Mouse (Mus musculus) forebrain, embryonic 10.5 days (tissue): ENCODE measurements at regions not wholly inside any gene's neighbourhood (a gene's known extent, or its start where the extent isn't known, plus 50 kb on each side); places are given as distances from the start of the nearest gene placed in this dataset.

ENCODE experiments used
- DNase-seq: peaks from one replicate; pipeline ENCODE4 v3.0.0-alpha.2; 2017; ENCODE audit warnings: low spot score; ENCODE audit errors: extremely low spot score
- H3K27ac ChIP-seq: fragments of 300-500 bp; sonication (generic); 2 replicates; pipeline ENCODE4 v1.5.1; 2016; ENCODE audit warnings: mild to moderate bottlenecking
- H3K27me3 ChIP-seq: fragments of 300-500 bp; sonication (generic); 2 replicates; pipeline ENCODE4 v1.6.1; 2016; ENCODE audit warnings: mild to moderate bottlenecking; ENCODE audit not compliant: poor library complexity, severe bottlenecking
- H3K36me3 ChIP-seq: fragments of 300-500 bp; sonication (generic); replicated peaks from 2 replicates; pipeline ENCODE4 v1.6.1; 2016; ENCODE audit warnings: mild to moderate bottlenecking, moderate library complexity
- H3K4me1 ChIP-seq: fragments of 300-500 bp; sonication (generic); 2 replicates; pipeline ENCODE4 v1.6.1; 2016
- H3K4me3 ChIP-seq: fragments of 300-500 bp; sonication (generic); 2 replicates; pipeline ENCODE4 v1.5.1; 2016; ENCODE audit warnings: mild to moderate bottlenecking, moderate library complexity
- H3K9me3 ChIP-seq: fragments of 300-500 bp; sonication (generic); 2 replicates; pipeline ENCODE4 v1.6.1; 2016; ENCODE audit warnings: mild to moderate bottlenecking, moderate library complexity
- WGBS: fragments of 180-500 bp; shearing (Covaris S2); methylation state at CpG from one replicate; pipeline ENCODE4 v1.1.7; 2016; 5-methylcytosine and 5-hydroxymethylcytosine counted together

DNA sequence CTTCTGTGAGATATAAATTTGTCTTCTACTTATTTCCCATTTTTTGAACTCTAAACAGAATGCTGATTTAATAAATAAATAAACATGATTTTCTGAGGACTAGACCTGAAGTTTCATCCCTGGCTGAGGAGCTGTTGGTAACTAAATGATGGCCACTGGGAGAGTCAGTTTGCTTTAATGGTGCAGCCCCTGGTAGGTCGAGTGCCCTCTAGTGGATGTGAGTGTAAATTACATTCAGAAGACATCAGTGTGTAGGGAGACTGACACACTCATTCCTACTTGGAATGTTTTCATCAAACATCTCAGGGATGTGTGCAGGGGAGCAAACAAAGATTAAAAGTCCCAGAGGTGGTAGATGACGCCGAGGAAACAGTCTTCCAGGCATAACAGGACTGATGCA is 281.2 kb upstream of the Rasgrp1 start:
- 45% methylated on average over 3 of the region's 3 CpGs for WGBS

GRCm38 (mm10) chr2:117634906-117635305 is 292.1 kb upstream of the Rasgrp1 start:
- Histone ChIP-seq H3K9me3 (no peaks in the 10 kb centered on the region), H3K27me3 (no peaks in the 10 kb centered on the region), H3K4me1 (no peaks in the 10 kb centered on the region), H3K27ac (no peak overlapping the region), H3K36me3 (no peaks in the 10 kb centered on the region), H3K4me3 (no peak overlapping the region)
- WGBS, result 91% methylated on average over 4 of the region's 4 CpGs
- DNase-seq, result no peak

More for the DNA sequence above, 281.2 kb upstream of the Rasgrp1 start:
- H3K27me3 ChIP-seq, result no peaks in the 10 kb centered on the region
- no peak overlapping the region for H3K27ac ChIP-seq
- H3K9me3 ChIP-seq, result no peaks in the 10 kb centered on the region
- DNase-seq, result no peak
- H3K4me1 ChIP-seq, result no peaks in the 10 kb centered on the region
- no peaks in the 10 kb centered on the region for H3K36me3 ChIP-seq
- no peak overlapping the region for H3K4me3 ChIP-seq

DNA sequence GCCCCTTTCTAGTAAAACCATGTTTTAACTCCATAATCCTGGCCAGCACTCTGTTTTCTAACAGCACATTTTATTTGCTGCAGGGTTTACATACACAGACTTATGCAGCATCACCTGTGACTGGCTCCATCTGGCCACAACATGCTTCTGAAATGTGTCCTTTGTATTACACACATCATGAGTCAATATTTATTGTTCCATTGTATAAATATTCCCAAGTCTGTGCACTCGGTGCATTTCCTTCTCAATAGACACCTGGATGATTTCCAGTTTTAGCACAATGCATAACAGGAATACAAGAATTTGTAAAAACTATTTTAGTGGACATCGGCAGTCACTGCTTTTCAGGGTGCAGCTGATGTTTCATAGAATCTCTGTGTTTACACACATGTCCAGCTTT is 294.6 kb upstream of the Rasgrp1 start:
- WGBS, result 91% methylated on average over 2 of the region's 2 CpGs
- Histone ChIP-seq H3K9me3 (no peaks in the 10 kb centered on the region), H3K27me3 (no peaks in the 10 kb centered on the region), H3K36me3 (no peaks in the 10 kb centered on the region), H3K4me1 (no peaks in the 10 kb centered on the region), H3K4me3 (no peak overlapping the region), H3K27ac (no peak overlapping the region)
- DNase-seq, result no peak

GRCm38 (mm10) chr2:117652101-117652500 is 309.3 kb upstream of the Rasgrp1 start:
- DNase-seq, result no peak
- H3K4me3 ChIP-seq, result no peak overlapping the region
- peaks cover 11% of the 10 kb centered on the region for H3K4me1 ChIP-seq
- H3K27me3 ChIP-seq, result no peaks in the 10 kb centered on the region
- no peaks in the 10 kb centered on the region for H3K9me3 ChIP-seq
- no peaks in the 10 kb centered on the region for H3K36me3 ChIP-seq
- H3K27ac ChIP-seq, result no peak overlapping the region

- Histone ChIP-seq H3K27ac (no peak overlapping the region), H3K9me3 (no peaks in the 10 kb centered on the region), H3K4me1 (peaks cover 11% of the 10 kb centered on the region), H3K27me3 (no peaks in the 10 kb centered on the region), H3K4me3 (no peak overlapping the region), H3K36me3 (no peaks in the 10 kb centered on the region)
- DNase-seq, result no peak
- WGBS, result 48% methylated on average over 2 of the region's 2 CpGs
Observed at GRCm38 (mm10) chr2:117652647-117653046, 309.8 kb upstream of the Rasgrp1 start.

- WGBS, result 91% methylated on average over 2 of the region's 2 CpGs
- Histone ChIP-seq H3K4me3 (no peak overlapping the region), H3K4me1 (peaks cover 11% of the 10 kb centered on the region), H3K36me3 (no peaks in the 10 kb centered on the region), H3K9me3 (no peaks in the 10 kb centered on the region), H3K27me3 (no peaks in the 10 kb centered on the region), H3K27ac (no peak overlapping the region)
- no peak for DNase-seq
Observed at GRCm38 (mm10) chr2:117656546-117657175, 313.9 kb upstream of the Rasgrp1 start.

- no peak for DNase-seq
- Histone ChIP-seq H3K9me3 (no peaks in the 10 kb centered on the region), H3K27me3 (no peaks in the 10 kb centered on the region), H3K4me3 (no peak overlapping the region), H3K4me1 (no peaks in the 10 kb centered on the region), H3K27ac (no peak overlapping the region), H3K36me3 (no peaks in the 10 kb centered on the region)
- 89% methylated on average over 3 of the region's 3 CpGs for WGBS
Observed at GRCm38 (mm10) chr2:117660217-117660924, 317.6 kb upstream of the Rasgrp1 start.

DNA sequence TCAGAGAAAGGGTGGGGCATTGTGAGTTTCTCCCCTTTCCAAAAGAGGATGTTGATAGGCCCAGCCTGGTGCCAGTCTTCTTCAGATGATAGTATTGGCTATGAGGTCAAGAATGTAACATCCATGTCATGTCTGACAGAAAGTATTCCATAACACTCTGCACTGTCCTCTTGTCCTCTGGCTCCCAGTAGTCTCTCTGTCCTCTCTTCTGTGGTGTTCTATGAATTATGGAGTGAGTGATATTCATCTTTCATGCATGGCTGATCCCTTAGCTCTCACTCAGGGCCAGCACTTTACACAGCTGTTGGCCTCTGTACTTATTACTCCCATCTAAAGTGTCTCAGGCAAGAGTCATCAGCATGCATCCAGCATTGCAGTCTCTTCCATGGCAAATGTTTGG is 319.9 kb upstream of the Rasgrp1 start:
- no peaks in the 10 kb centered on the region for H3K9me3 ChIP-seq
- H3K4me1 ChIP-seq, result no peaks in the 10 kb centered on the region
- H3K27me3 ChIP-seq, result no peaks in the 10 kb centered on the region
- no peak overlapping the region for H3K27ac ChIP-seq
- no peaks in the 10 kb centered on the region for H3K36me3 ChIP-seq
- no peak overlapping the region for H3K4me3 ChIP-seq
- no peak for DNase-seq

DNA sequence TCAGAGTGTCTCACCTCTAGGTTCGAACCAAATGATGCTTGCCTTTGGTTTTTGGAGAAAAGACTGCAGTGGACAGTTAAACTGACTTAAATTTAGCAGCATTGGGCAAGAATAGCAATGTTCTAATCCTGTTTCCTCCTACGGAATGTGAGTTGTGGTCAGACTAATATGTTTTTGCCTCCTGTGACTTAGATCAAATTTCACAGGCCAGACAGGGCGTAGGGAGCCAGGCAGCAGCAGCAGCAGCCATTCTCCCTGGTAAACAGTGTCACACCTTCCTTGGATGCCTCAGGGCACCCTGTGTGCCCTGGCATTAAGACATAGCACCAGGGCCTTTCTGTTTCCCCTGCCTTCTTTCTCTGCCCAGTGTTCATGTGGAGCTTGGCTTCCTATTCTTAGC is 323.7 kb upstream of the Rasgrp1 start:
- H3K4me3 ChIP-seq, result no peak overlapping the region
- no peaks in the 10 kb centered on the region for H3K27me3 ChIP-seq
- H3K4me1 ChIP-seq, result no peaks in the 10 kb centered on the region; the same call in 1 of the 2 replicates
- H3K27ac ChIP-seq, result no peak overlapping the region
- H3K36me3 ChIP-seq, result no peaks in the 10 kb centered on the region
- DNase-seq, result no peak
- no peaks in the 10 kb centered on the region for H3K9me3 ChIP-seq
- 66% methylated on average over 3 of the region's 3 CpGs for WGBS

- H3K36me3 ChIP-seq, result no peaks in the 10 kb centered on the region
- no peak for DNase-seq
- no peaks in the 10 kb centered on the region for H3K27me3 ChIP-seq
- no peak overlapping the region for H3K27ac ChIP-seq
- H3K4me1 ChIP-seq, result peaks cover 2% of the 10 kb centered on the region
- H3K4me3 ChIP-seq, result no peak overlapping the region
- H3K9me3 ChIP-seq, result no peaks in the 10 kb centered on the region
Observed at GRCm38 (mm10) chr2:117668137-117668536, 325.3 kb upstream of the Rasgrp1 start.

GRCm38 (mm10) chr2:117674877-117675276 is 332.1 kb upstream of the Rasgrp1 start:
- H3K27me3 ChIP-seq, result no peaks in the 10 kb centered on the region
- 85% methylated on average over 1 of the region's 1 CpGs for WGBS
- H3K4me3 ChIP-seq, result no peak overlapping the region
- H3K36me3 ChIP-seq, result no peaks in the 10 kb centered on the region
- H3K9me3 ChIP-seq, result no peaks in the 10 kb centered on the region
- peaks cover 19% of the 10 kb centered on the region for H3K4me1 ChIP-seq
- H3K27ac ChIP-seq, result no peak overlapping the region
- no peak for DNase-seq

GRCm38 (mm10) chr2:117678650-117679049 is 335.8 kb upstream of the Rasgrp1 start:
- Histone ChIP-seq H3K9me3 (no peaks in the 10 kb centered on the region), H3K27ac (no peak overlapping the region), H3K36me3 (no peaks in the 10 kb centered on the region), H3K4me3 (no peak overlapping the region), H3K4me1 (peaks cover 13% of the 10 kb centered on the region), H3K27me3 (no peaks in the 10 kb centered on the region)
- 75% methylated on average over 4 of the region's 4 CpGs for WGBS
- no peak for DNase-seq

- Histone ChIP-seq H3K4me3 (no peak overlapping the region), H3K4me1 (no peaks in the 10 kb centered on the region), H3K9me3 (no peaks in the 10 kb centered on the region), H3K36me3 (no peaks in the 10 kb centered on the region), H3K27ac (no peak overlapping the region), H3K27me3 (no peaks in the 10 kb centered on the region)
- no peak for DNase-seq
- WGBS, result 90% methylated on average over 4 of the region's 4 CpGs
Observed at GRCm38 (mm10) chr2:117685836-117686453, 343.1 kb upstream of the Rasgrp1 start.
